Mouse (Mus musculus): ENCODE measurements around the gene Gli2. TPM values are rescaled to one million over a fixed set of nuclear protein-coding genes. Genes with fewer than 3 reads are reported as not detected.

Gli2 gene
- polyA plus RNA-seq, 1 experiment, result 3.6 TPM

- DNase-seq (ENCODE audit: low read depth), result no peak
Measured at GRCm38 (mm10) chr1:118994482-118995105, 58.8 kb downstream of the Gli2 start.

- DNase-seq (ENCODE audit: low read depth), result no peak
Measured at GRCm38 (mm10) chr1:118993775-118994174, 59.6 kb downstream of the Gli2 start.

GRCm38 (mm10) chr1:118988331-118988730, 65.1 kb downstream of the Gli2 start:
- no peak for DNase-seq (ENCODE audit: low read depth)

- DNase-seq (ENCODE audit: low read depth), result no peak
Measured at GRCm38 (mm10) chr1:118987538-118987937, 65.9 kb downstream of the Gli2 start.

GRCm38 (mm10) chr1:118983389-118983788, 70.0 kb downstream of the Gli2 start:
- no peak for DNase-seq (ENCODE audit: low read depth)

- no peak for DNase-seq (ENCODE audit: low read depth)
Measured at GRCm38 (mm10) chr1:118982805-118983211, 70.6 kb downstream of the Gli2 start.

- no peak for DNase-seq (ENCODE audit: low read depth)
Measured at GRCm38 (mm10) chr1:118981943-118982804, 71.2 kb downstream of the Gli2 start.

- DNase-seq (ENCODE audit: low read depth), result no peak
Measured at GRCm38 (mm10) chr1:118980636-118981035, 72.8 kb downstream of the Gli2 start.

GRCm38 (mm10) chr1:118976596-118976995, 76.8 kb downstream of the Gli2 start:
- DNase-seq (ENCODE audit: low read depth), result no peak

- DNase-seq (ENCODE audit: low read depth), result no peak
Measured at GRCm38 (mm10) chr1:118975376-118975775, 78.0 kb downstream of the Gli2 start.

GRCm38 (mm10) chr1:118970068-118970467, 83.4 kb downstream of the Gli2 start:
- DNase-seq (ENCODE audit: low read depth), result no peak

- DNase-seq (ENCODE audit: low read depth), result no peak
Measured at GRCm38 (mm10) chr1:118969409-118969808, 84.0 kb downstream of the Gli2 start.

GRCm38 (mm10) chr1:118968661-118969179, 84.7 kb downstream of the Gli2 start:
- no peak for DNase-seq (ENCODE audit: low read depth)

GRCm38 (mm10) chr1:118967976-118968375, 85.4 kb downstream of the Gli2 start:
- no peak for DNase-seq (ENCODE audit: low read depth)

- no peak for DNase-seq (ENCODE audit: low read depth)
Measured at GRCm38 (mm10) chr1:118967281-118967680, 86.1 kb downstream of the Gli2 start.

- DNase-seq (ENCODE audit: low read depth), result no peak
Measured at GRCm38 (mm10) chr1:118958644-118959043, 94.8 kb downstream of the Gli2 start.

- no peak for DNase-seq (ENCODE audit: low read depth)
Measured at GRCm38 (mm10) chr1:118955791-118956190, 97.6 kb downstream of the Gli2 start.

GRCm38 (mm10) chr1:118954434-118955301, 98.8 kb downstream of the Gli2 start:
- no peak for DNase-seq (ENCODE audit: low read depth)

- DNase-seq (ENCODE audit: low read depth), result no peak
Measured at GRCm38 (mm10) chr1:118953031-118953430, 100.4 kb downstream of the Gli2 start.

- DNase-seq (ENCODE audit: low read depth), result no peak
Measured at GRCm38 (mm10) chr1:118952318-118952717, 101.1 kb downstream of the Gli2 start.

GRCm38 (mm10) chr1:118948407-118948806, 105.0 kb downstream of the Gli2 start:
- DNase-seq (ENCODE audit: low read depth), result no peak

- no peak for DNase-seq (ENCODE audit: low read depth)
Measured at GRCm38 (mm10) chr1:118947221-118947620, 106.2 kb downstream of the Gli2 start.
